Mouse (Mus musculus) ovary, adult 10 weeks (tissue): ENCODE results near the gene Cttnbp2. TPM values are rescaled to one million over a fixed set of nuclear protein-coding genes. Genes with fewer than 3 reads are reported as not detected.

Experiments used
- polyA plus RNA-seq: library from polyadenylated mRNA; stranded (reverse); fragments of 350-450 nt; fragmentation: Illumina TruSeq; extraction: RNeasy Lipid Tissue Mini Kit (QIAGEN cat#74804); gene quantifications from one replicate; pipeline ENCODE4 v1.2.3, GENCODE M21; 2014

The Cttnbp2 gene
- 5.5 TPM for polyA plus RNA-seq

DNA sequence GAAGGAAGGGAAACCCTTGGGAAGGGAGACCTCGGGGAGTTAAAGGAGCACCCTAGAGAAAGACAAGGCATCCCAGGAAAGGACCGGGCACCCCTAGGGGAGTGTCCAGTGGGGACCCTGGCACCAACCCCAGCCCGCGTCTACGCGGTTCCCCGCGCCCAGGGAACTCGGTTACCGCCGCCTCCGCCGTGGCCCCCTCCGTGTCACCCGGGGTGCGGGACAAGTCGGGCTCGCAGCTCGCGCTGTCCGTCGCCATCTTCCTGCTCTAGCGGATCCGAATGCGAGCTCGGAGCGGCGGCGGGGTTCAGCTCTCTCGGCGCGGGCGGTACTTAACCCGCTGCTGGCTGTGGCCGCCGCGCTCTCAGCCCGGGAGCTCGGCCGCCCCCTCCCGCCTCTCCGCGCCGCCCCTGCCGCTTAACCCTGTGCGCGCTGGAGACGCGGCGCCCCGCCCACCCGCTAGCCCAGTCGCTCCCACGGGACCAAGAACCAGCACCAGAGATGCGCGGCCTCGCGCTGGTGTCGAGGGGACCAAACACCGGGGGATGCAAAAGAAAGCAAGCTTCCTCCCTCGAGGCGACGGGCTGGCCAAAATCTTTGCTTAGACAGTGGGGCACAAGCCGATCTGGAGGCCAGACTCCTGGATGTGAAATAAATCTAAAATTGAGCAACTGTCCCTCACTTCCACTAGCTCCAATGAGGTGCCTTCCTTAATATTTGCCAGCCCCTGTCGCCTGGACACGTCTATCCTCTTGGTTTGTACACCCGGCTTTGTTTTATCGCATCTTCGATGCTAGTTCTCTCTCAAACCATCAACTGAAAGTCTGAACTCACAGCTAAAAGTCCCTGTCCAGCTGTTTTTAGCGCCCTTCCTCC, at the start of gene Cttnbp2:
Gene Cttnbp2 (minus strand): TSS at position 364 of the 873 bp plus-strand sequence.

